Mouse (Mus musculus): ENCODE results near the gene Smarca2.

The Smarca2 gene

DNA sequence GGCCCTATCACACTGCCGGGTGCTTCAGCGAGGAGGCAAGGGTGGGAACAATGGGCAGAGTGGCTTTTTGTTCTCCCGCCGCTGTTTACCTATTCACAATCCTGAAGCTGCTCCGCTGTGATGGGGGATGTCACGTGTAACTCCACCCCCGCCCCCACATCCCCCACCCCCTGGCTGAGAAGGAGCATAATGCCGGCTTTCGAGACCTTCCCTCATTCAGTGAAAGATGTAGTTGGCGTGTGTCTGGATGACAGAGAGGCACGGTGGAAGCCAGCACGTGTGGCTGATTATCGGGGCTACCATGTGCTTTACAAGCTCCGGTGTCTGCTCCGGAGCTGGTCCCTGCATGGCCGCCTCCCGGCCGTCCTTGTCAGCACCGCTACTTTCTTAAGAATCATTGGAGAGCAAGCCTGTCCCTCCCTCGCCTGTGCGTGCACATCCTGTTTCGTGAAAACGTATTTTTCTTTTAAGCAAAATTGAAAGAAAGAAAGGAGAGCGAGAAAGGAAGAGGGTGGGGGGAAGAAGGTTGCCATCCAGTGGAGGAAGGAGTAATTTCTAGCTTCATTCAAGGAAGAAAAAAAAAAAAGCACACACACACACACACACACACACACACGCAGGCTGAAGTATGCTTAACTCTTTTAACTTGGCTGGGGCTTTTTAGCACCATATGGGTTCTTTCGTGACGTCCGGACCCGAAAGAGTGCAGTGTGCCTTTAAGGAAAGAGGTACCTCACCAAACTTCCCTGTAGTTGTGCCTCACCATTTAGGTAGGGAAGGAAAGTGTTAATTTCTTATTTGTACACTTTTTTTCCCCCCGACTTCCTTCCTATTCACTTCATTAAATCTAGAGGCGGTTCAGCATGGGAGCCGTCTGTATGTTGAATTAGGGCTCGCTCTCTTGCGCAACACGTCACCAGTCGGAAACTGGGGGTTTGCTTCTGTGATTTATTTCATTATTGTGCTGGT is 143.0 kb downstream of the Smarca2 start:
- DNase-seq (ENCODE audit: low spot score) = peak; percentile 51

DNA sequence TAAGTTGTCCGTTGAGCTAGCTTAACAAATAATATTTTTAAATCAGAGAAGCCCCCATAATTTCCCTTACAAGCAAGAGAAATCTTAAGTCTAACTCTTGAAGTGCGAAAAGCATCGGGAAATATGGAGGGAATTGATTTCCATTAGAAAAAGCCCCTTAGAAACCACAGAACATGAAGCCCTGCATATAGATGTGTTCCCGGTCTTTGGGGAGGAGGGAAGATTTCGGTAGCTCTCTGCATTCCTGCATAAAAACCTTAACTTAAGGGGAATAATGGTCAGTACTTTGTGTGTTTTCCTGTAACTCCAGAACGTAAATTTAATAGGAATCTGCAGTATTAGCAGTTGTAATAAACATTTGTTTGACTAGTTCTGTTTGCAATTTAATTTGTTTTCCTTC is 143.8 kb downstream of the Smarca2 start:
- DNase-seq (ENCODE audit: low spot score) = no peak

DNA sequence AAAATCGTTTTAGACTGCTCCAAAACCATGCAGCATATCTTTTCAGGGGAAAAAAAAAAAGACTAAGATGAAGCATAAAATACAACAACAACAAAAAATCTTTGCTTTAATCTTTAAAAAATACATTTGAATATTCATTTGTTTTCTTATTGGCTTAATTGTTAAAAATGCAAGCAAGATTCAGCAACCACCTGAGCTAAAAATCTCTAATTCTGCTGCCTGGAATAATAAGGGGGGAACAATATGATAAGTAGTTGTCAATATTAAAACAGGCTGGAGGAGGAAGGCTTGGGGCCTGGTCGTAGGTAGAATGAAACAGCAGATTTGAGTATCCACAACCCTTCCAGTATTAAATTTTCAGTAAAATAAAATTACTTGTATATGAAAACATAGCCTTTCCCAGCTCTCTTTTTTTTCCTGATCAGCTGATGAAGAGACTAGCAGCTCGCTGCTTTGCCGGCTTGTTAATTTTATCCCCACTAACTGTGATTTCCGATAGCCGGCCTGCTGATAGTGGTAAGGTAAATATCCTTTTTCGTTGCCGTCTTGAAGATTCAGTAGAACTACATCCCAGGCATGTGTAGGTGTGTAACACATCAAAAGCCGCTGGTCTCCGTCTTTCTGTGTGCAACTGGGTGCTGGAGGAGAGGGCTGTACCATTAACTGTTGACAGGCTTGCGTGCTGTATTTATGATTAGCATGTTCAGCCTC is 144.7 kb downstream of the Smarca2 start:
- no peak for DNase-seq (ENCODE audit: low spot score)

DNA sequence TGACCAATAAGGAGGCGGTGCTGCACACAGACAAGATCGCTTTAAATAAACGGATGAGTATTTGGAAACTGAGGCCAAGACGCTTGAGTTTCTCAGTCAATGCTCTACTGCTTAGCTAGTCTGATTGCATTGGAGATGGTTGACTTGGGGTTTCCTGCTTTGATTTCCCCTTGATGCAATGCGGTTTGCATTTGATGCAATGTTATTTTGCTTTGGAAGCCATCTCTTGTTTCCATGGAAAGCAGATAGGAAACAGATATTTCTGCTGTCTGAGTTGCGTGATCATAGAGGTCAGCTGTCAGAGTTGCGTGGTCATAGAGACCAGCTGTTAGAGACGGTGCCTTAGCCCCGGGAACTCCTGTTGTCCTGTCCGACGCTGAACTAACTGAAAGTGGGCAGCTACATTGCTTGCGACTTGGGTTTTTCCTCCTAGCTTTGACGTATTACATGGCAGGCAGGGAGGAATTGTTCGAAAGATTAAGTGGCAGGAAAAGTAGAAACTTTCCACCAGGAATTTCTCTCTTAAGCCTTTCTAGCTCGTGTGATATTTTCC is 147.8 kb downstream of the Smarca2 start:
- no peak for DNase-seq (ENCODE audit: low spot score)

DNA sequence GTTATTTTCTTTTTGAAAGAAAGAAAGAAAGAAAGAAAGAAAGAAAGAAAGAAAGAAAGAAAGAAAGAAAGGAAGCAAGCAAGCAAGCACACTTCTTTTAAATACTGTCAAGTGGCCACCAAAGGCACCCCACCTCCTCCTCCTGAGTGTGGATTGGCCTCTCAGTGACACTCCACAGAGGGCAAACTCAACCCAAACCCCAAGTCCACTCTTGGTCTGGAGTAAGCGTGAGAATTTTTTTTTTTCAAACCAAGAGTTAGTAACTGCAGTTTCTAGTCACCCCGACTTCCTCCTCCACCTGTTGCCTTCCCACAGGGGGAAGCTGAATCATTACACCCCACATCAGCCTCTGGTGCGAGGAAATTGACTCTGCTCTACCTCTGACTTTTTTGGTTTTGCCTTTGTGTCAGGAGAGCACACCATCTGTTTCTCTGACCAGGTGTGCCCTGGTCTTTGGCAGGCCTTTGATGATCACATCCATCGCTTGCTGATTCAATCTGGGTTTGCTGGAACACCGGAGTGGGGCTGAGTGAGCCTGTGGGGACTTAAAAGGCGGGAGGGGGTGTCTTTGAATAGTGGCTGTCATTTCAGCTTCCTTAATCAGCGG is 148.5 kb downstream of the Smarca2 start:
- DNase-seq (ENCODE audit: low spot score) = no peak

DNA sequence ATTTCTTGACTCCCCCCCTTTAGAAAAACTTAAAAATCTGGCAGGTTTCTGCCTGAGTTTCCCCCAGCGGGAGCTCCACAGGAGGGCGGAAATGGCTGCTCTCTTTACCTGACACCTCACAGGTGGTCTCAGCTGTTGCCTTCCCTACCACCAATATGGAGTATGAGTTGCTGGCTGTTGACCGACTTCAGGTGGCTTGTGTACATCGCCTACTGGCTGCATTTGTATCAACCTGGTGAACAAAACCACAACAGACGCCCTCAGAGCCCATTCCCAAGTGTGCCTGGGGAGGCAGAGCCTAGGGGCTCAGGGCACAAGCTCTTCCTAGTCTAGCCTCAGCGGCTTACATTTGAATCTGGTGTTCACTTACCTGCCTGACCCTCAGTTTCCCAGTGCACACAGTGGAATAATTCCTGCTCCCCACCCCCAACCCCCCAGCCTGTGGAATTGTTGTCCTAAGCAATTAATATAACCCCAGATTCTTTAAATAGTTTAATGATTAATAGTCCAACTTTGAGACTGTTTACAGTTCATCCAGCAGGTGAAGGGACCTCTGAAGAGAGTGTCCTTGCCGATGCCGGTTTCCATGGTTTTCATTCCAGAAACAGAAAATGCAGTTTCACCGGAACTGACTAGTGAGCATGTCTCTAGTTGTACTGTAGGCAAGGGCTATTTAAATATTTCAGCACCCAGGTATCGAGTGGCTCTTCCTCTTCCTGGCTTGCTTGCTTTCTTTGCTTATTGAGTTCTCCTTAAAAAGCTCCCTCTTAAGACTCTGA is 149.4 kb downstream of the Smarca2 start:
- DNase-seq (ENCODE audit: low spot score) = no peak

DNA sequence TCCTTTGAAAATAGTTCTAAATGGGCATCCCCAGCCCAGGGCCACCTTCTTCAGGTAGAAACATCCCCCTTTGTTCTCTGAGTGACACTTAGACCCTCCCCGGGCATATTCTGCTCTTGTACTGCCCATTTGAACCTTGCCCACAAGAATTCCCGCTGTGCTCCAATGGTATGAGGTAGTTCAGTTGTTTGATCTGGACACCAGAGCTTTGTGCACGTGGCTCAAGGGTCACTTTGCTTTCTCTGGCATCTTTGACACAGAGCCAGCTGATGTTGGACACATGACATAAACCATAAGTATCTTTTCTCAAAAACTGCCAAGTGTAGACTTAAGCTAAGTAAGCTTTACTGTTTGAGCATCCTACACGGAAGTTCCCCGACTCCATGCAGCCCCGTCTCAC is 151.1 kb downstream of the Smarca2 start:
- DNase-seq (ENCODE audit: low spot score) = no peak

DNA sequence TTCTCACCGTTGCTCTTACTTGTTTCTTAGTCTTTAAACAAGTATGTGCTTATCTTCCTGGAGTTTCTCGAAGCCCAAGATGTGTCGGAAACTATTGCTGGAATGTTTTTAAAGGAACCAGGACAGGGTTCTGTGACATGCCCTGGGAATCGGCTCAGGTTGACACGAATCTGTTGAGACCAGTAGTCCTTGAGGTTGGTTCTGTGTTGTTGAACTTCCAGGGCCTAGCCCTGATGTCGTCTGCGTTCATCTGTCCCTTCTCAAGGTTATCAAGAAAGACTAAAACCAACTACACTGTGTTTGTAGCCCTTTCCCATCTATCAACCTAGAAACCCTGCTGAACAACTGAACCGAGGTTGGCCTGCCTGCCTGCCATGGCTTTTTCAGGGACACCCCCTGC is 151.5 kb downstream of the Smarca2 start:
- no peak for DNase-seq (ENCODE audit: low spot score)

DNA sequence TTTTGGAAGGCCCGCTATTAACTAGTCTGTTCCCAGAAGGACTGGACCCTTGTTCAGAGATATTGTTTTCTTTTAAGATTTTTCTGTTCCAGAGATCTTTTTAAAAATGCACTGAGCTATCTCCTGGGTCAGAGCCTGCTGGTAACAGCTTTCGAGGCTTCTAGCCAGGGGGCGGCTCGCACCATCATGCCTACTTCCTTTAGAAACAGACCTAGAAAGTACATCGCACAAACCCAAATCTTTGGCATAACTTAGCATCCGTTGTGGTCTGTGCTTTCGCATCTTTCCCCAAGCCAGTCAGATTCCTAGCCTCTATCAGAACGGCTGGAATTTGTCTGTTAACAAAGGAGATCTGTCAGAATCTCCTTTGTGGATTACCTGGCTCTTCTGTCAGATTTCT is 153.3 kb downstream of the Smarca2 start:
- no peak for DNase-seq (ENCODE audit: low spot score)

DNA sequence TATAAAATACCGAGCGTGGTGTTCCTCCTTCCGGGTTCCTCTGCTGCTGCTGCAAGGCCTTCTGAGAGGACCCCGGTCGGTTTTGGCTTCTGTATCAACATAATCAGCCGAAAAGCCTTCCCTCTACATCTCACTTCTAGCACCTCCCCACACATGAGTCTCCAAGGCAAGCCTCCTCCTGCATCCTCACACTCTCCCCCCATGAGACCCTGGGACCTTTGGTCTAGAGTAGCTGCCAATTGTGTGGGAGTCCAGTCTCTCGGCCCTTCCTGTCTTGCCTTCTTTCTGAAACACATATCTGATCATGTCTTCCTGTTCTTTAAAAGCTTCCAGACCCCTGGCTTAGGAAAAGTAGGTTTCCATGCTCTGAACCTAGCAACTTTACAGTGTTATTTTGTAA is 153.8 kb downstream of the Smarca2 start:
- DNase-seq (ENCODE audit: low spot score) = no peak

DNA sequence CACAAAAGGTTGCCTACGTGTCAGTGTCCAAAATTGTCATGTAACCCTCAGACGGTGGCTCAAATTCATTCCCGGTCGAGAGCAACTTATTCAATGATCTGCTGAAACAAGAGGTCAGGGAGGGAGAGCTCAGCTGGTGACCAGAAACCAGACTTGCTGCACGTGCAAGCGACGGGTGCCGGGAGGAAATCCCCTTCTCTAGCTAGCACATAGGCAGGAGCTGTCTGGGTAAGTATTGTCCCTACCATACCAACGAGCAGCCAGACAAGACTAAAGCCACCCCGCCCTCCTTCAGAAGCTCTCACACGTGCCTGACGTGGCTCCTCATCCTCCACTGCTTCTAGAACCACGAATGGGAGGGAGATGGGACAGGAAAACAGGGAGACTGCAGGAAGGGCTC is 154.4 kb downstream of the Smarca2 start:
- DNase-seq (ENCODE audit: low spot score) = no peak

DNA sequence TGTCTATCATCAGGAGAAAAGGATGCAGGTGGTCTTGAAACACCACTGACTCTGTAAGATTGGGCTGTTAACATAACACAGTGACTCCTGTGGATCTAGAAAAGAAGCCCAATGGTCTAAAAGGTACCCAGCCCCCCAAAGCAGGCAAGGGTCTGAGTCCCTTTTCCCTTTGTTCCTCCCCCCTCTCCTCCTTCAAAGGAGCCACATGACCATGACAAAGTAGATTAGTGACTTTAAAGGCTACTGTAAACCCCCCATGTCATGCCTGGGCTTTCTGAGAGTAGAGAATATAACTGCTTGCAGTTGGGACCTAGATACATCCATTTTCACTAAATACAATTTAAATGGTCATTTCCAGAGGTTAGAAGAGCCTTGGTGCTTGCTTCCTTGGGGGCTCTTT is 156.4 kb downstream of the Smarca2 start:
- no peak for DNase-seq (ENCODE audit: low spot score)

DNA sequence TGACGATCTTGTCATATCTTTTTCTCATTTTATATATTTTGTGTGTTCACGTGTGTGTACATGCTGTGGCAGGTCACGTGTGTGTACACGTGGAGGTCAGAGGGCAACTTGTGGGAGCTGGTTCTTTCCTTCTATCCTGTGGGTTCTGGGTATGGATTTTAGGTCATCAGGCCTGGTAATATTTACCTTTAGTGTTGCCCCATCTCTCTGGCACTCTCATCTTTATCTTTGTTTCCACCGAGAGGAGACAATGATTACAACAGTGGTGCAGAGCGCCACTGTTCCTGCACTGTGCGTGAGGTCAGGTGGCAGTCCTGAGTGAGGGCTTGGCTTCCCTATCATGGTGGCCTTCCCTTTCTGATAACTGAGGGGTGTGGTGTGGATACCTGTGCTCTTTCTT is 160.6 kb downstream of the Smarca2 start:
- DNase-seq (ENCODE audit: low spot score) = no peak

DNA sequence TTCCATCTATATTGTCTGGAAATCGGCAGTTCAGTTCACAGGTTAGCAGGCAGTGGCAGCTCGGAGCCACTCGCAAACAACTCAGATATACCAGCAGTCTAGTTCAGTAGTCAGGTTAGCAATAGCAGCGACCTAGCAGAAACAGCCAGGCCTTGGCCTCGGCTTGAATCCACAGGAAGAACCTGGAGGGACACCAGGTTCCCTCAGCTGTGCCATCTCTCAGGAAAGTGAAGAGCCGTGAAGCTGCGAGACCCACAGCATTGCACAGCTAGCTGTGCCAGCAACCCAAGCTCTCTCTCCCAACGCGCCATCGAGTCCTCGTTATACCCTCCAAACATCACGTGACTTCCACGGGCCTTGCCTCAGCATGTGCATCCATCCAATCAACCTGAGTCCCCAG is 162.6 kb downstream of the Smarca2 start:
- no peak for DNase-seq (ENCODE audit: low spot score)

DNA sequence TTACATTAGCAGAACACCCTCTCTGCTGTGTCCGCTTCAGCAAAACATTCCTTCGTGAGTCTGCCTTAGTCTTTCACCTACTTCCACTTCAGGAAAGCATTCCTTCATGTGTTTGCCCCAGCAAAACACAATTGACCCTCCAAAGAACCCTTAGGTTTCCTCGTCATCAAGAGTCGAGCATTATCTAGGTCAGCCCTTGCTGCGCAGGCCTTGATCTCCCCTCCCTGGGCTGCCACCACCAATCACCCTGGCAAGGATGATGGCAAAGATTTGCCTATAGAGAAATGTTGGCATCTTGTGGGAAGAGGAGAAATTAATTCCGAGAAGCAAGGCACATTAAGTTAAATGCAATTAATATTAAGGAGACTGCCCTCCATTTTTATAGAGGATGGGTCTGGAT is 163.1 kb downstream of the Smarca2 start:
- DNase-seq (ENCODE audit: low spot score) = no peak

DNA sequence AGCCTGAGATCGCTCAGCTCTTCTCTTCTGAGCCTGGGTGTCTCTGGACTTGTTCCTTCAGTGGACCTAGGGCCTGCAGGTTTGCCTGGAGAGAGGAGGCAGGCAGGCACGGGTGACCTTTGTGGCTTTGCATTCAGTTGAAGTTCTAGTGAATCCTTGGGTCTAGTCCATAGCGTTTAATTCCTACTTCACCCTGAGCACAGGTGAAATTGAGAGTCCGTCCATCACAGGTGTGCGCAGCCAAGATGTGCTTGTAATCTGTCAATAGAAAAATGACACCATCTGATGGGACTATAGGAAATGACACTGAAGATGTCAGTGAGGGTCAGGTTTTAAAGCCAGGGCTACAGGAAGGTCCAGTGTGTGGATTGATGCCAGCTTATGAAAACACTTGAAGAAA is 164.0 kb downstream of the Smarca2 start:
- DNase-seq (ENCODE audit: low spot score) = no peak

DNA sequence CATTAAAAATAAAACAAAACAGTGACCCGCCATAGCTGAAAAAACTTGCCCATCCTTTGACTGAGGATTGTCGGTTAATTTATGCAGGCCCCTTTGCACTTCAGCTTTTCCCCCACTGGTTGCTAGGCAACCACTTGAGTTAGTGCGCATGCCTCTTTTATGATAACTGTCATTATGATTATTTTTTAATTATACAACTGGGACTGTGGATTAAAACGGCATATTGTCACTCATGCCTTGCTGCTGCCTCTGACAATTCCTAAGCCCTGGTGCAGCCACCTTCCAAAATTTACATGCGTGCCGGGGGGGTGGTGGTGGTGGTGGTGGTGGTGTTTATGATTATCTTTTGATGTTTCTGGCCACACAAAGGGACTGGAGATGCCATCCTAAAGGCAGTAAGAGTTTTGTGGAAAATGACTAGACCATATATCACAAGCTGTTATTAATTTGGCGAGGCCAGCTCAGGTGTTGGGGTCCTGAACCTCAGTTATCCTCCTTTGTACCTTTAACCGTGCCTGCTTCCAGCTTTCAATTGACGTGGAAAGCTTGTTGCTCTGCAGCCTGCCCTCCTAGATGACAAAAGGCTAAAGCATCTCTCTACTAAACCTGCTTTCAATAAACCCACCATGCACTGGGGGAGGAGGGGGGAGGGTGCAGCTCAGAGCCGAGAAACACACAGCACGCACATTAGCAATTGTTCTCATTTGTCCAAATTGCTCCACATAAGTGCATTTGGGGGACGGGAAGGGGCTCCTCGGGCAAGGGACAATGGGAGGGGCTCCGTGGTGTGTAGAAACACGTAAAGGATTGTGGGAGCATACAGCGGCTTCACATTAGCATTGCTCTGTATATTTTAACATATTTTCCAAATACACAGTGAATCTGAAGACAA is 165.0 kb downstream of the Smarca2 start:
- DNase-seq (ENCODE audit: low spot score) = no peak

DNA sequence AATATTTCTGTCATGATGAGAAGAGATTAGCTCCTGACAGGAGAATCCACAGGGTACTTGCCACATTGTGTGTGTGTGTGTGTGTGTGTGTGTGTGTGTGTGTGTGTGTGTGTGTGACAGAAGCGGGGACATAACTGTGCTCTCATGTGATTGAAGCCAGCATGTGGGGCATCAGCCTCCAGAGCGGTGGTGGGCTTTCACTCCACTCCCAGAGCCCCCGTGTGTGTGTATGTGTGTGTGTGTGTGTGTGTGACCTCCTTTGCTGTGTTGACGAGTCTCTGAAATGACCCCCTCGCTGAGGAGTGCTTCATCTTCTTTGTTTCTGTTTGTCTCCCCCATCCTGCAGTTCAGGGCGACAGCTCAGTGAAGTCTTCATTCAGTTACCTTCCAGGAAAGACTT is 165.7 kb downstream of the Smarca2 start:
- no peak for DNase-seq (ENCODE audit: low spot score)

DNA sequence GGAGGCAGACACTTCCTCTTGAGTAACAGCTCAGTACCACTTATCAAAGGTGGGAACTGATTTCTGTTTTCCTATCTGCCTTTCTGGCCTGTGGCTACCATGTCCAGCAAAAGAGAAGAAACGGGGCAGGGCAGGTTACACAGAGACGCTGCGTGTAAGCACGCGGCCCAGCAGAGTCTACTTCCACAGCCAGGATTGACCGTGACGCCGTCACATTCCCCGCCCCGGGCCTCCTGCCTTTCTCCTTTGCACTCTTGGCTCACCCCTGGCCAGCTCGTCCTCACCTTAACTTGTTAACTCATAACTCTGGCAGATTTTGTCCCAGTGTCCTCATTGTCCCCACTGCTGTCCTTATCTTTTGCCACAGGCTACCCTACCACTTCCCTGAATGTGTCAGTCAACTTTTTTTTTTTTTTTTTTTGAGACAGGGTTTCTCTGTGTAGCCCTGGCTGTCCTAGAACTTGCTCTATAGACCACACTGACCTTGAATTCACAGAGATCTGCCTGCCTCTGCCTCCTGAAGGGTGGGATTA is 167.3 kb downstream of the Smarca2 start:
- no peak for DNase-seq (ENCODE audit: low spot score)

All from urinary bladder, postnatal 25 days (tissue).